Mouse (Mus musculus): ENCODE data around the gene Snw1.
"Not testable (repeated sequence)": the region's sequence is repeated elsewhere in the genome, so short reads cannot be mapped to it uniquely, and the experiment has no call there.

The Snw1 gene

DNA sequence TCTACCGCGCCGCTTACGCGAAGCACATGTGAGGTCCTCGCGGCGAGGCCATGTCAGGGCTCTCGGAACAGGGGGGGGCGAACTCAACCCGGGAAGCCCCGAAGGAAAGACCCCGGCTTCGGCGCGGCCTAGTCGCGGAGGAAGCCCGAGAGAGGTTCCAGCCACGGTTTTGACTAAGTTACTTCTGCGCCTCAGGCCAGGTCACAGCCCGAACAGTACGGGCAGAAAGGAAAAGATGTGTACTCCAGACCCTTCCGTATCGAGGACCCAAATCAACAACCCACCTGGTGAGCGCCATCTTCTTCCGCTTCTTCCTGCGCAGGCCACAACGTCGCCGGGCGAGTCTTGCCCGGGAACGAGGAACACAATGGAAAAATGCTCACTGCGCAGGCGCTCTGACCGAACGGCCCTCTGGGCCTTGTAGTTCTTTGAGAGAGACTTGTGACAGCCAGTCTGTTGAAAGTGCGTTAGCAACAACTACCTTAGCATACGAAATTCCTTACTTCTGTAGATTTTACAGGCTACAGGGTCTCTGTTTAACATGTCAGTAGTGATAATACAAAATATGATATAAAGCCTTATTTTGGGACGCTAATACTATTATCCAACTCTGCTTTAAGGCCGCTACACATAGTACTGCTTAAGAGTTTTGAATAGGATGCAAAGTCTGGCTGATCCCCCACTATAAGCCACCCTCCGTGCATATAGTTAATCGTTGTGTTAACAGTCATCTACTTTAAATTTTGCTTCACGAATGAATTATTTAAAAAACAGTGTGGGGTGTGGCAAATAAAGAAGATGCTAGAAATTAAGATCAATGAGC lies at the start of gene Snw1:
Gene Snw1 (minus strand): TSS at position 311 of the 823 bp plus-strand sequence.
- DNase-seq (ENCODE audit: low spot score) = peak; percentile 90

- not testable (repeated sequence) for DNase-seq (ENCODE audit: low spot score)
These were observed 47.5 kb upstream of the Snw1 start for GRCm38 (mm10) chr12:87519616-87520015.

GRCm38 (mm10) chr12:87514016-87514415 lies 41.9 kb upstream of the Snw1 start, which contains the start of gene Gm8300:
Gm8300 (plus strand) TSS chr12:87514316.
- DNase-seq (ENCODE audit: low spot score) = not testable (repeated sequence)

GRCm38 (mm10) chr12:87494421-87494820 lies 22.3 kb upstream of the Snw1 start, which contains the start of gene Gm5788:
Gm5788 (plus strand) TSS chr12:87494721.
- not testable (repeated sequence) for DNase-seq (ENCODE audit: low spot score)

- DNase-seq (ENCODE audit: low spot score) = not testable (repeated sequence)
These were observed 16.6 kb upstream of the Snw1 start for GRCm38 (mm10) chr12:87488683-87489082.

- not testable (repeated sequence) for DNase-seq (ENCODE audit: low spot score)
These were observed 10.4 kb upstream of the Snw1 start for GRCm38 (mm10) chr12:87482482-87482881.

- no peak for DNase-seq (ENCODE audit: low spot score)
These were observed 2.7 kb upstream of the Snw1 start for GRCm38 (mm10) chr12:87474756-87475155.

- DNase-seq (ENCODE audit: low spot score) = no peak
These were observed 582 bp downstream of the Snw1 start for GRCm38 (mm10) chr12:87471421-87471963.

GRCm38 (mm10) chr12:87470263-87471136 lies 1.6 kb downstream of the Snw1 start:
- no peak for DNase-seq (ENCODE audit: low spot score)

GRCm38 (mm10) chr12:87464678-87465297 lies 7.3 kb downstream of the Snw1 start:
- no peak for DNase-seq (ENCODE audit: low spot score)

DNA sequence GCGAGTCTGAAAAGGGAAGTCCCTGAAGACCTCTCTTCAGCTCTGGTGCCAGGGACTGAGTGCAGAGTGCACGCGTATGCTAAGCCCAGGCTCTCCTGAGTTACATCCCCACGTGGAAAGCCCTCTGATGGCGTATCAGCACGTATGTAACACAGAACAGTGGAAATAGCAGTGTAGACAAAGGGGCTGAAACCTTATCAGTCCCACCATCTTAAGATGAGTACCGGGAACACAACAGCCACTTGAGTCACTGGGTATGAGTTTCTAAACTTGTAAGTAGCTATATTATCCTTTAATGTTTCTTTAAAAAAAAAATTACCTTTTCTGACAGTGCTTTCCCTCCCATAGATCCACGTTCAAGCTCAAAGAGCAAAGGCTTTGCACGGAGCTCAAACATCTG lies 22.6 kb downstream of the Snw1 start:
- DNase-seq (ENCODE audit: low spot score) = no peak

DNA sequence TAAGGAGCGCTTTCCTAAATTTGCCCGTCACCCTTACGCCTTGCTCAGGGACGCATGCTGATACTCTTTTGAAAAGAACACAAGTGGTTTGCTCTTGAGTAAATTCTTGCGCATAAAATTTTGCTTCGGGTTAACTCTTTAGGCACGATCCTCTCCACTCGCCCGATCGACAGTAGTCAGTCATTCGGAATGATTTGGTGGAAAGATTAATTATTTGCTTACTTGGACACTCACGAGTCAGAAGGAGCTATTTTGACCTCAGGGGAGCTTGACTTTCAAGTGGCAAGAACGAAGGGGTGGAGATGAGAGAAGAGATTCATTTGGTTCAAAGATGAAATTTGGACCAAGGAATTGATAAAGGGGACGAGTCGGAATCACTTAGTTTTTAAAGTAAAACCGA lies 27.9 kb downstream of the Snw1 start:
- DNase-seq (ENCODE audit: low spot score) = no peak

- peak; percentile 88 for DNase-seq (ENCODE audit: low spot score)
These were observed 28.4 kb downstream of the Snw1 start, which contains the start of the genes Slirp and Alkbh1 for GRCm38 (mm10) chr12:87443700-87444122. Slirp (plus strand) TSS chr12:87443896. Alkbh1 (minus strand) TSS chr12:87444017.

- DNase-seq (ENCODE audit: low spot score) = no peak
These were observed 28.9 kb downstream of the Snw1 start for GRCm38 (mm10) chr12:87443115-87443699.

DNA sequence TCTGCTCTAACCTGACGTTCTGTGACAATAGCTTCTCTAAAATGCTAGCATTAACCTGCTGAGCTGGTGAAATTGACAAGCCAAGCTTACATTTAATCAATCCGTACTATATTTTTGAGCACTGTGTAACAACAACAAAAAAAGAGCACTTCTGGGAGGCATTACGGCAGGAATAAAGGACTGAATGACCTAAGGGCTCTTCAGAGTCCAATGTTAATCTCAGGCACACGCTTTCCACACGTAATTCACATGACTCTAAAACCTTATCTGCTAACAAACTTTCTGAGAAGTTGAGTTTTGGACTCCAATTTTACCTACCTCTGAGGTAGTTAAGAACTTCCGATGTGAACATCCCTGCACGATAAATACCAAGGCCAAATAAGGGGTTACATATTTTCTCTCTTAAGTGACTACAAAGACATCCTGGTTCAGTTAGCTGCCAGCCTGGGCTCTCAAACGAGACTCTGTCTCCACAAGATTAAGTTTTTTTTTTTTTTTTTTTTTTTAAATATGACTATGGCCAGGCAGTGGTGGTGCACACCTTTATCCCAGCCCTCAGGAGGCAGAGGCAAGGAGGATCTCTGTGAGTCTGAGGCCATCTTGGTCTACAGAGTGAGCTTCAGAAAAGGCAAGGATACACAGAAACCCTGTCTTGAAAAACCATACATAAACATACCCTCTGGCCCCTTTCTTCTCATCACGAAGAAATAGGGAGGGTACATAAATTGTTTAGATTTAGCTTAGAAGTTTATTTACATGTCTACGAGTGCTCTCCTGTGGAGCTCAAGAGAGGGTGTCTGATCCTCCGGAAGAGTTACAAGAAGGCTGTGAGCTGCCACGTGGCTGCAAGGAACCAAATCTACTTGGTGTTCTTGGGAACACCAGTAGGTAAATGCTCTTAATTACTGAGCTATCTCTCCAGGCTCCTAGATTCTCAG lies 29.6 kb downstream of the Snw1 start:
- no peak for DNase-seq (ENCODE audit: low spot score)

GRCm38 (mm10) chr12:87428885-87429284 lies 43.2 kb downstream of the Snw1 start:
- no peak for DNase-seq (ENCODE audit: low spot score)

DNA sequence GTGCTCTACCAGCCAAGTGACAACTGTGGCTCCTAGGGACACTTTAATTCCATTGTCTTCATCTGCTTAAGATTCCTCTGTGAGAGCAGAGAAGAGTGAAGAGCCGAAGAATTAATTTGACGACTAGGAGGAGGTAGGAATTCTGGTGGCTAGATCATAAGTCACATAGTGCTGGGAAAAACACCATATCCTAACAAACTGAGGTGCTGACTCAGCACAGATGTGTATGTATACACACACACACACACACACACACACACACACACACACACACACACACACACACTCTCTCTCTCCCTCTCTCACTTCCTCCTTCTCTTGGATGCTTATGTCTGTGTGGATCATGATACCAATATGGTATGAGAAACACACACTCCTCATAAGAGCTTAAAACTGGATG lies 43.8 kb downstream of the Snw1 start:
- DNase-seq (ENCODE audit: low spot score) = no peak

- DNase-seq (ENCODE audit: low spot score) = no peak
These were observed 45.6 kb downstream of the Snw1 start for GRCm38 (mm10) chr12:87426354-87427031.

GRCm38 (mm10) chr12:87424516-87424915 lies 47.6 kb downstream of the Snw1 start:
- no peak for DNase-seq (ENCODE audit: low spot score)

DNA sequence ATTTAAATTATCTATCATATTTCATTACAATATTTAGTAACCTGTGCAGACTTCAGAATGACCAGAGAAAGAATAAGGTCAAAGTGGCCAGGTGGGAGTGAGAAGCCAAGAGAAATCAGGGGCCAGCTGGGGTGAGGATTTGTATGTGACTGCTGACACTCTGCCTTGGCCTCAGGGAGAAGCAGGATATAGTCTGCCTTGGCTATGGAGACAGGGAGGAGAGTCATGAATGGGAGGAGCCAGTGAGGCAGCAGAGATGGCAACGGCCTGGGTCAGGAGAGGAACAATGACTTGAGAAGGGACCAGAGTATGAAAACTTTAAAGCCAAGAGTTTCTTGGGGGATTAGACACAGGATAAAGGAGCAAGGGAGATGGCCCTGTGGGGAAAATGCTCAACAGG lies 48.4 kb downstream of the Snw1 start:
- no peak for DNase-seq (ENCODE audit: low spot score)
